Mouse (Mus musculus): ENCODE data around the gene Gm8857. TPM values are rescaled to one million over a fixed set of nuclear protein-coding genes. Genes with fewer than 3 reads are reported as not detected.

Gm8857 gene
- not detected for total RNA-seq (2023)

DNA sequence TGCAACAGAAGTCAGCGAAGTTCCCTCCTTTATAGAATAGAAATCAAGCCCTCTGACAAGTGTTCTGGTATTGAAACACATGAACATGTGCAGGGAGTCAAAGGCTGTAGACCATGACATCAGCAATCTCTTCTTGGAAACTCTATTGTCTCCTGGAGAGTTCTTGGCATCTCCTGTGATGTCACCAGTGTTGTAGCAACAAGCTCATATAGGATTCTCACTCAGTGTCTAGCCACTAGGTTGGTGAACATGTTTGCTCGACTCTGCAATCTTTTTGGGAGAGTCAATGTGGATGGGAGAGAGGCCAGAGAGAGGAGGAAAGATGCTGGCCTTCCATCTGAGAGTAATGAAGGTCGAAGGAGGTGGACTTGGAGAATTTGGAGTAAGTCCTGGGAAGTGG, at the start of gene Gm8857, which contains the start of gene Gm8871:
Gene Gm8857, plus strand, starts transcription at position 303 of the 400 bp plus-strand sequence.
Gene Gm8871, plus strand, starts transcription at position 301 of the 400 bp plus-strand sequence.

Other genes with a start within 250 kb of the Gm8857 start
- not detected for gene Gm8871, start within 50 bp of the Gm8857 start, total RNA-seq (2023)
- gene Gm8879, start 179.8 kb downstream of the Gm8857 start, total RNA-seq (2023), result not detected
- gene Gm5861, start 235.3 kb downstream of the Gm8857 start, total RNA-seq (2023), result not detected